Mouse (Mus musculus) olfactory bulb, adult 2 months (tissue): Measurements from ENCODE around the gene Pigl.

ENCODE experiments used
- CTCF ChIP-seq: fragments of 200-500 bp; IDR thresholded peaks from 2 replicates; pipeline ENCODE4 v1.5.1; 2012; ENCODE audit warnings: low read depth, mild to moderate bottlenecking, low read length, moderate library complexity; ENCODE audit not compliant: insufficient read depth
- POLR2A ChIP-seq: fragments of 200-500 bp; IDR thresholded peaks from 2 replicates; pipeline ENCODE4 v1.6.1; 2012; ENCODE audit warnings: mild to moderate bottlenecking, low read depth, low read length, moderate library complexity; ENCODE audit not compliant: insufficient read depth

DNA sequence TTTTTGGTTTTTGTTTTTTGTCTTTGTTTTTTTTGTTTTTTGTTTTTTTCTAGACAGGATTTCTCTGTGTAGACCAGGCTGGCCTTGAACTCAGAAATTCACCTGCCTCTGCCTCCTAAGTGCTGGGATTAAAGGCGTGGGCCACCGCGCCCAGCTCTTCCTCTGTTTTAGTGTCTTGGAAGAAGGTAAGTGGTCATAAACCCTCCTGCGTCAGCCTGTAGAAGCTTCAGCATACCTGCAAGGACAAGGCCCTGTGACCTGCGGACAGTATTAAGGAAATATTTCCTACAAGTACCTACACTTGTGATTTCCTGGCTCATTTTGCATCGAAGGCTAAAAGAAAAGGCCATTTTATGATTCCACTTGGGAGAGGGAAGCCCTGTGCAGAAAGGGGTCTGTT, 35.4 kb downstream of the Pigl start:
- TF ChIP-seq CTCF (no peak), POLR2A (no peak)
